ENCODE assay signal across 8 mouse cellular contexts in genomic region chr4:155838187-155839153, GRCm38 (mm10). TPM values are rescaled to one million over a fixed set of nuclear protein-coding genes. Genes with fewer than 3 reads are reported as not detected.
DNase-seq lines count a peak whose midpoint lies in the region; ATAC-seq and TF ChIP-seq lines count a peak whose summit lies in the region.

No protein-coding gene starts in this region.

- TF ChIP-seq CTCF in forebrain, postnatal 0 days (IDR thresholded peaks at IDR 0.05; ENCODE audit: low read depth), result no peak
- no peak for TF ChIP-seq CTCF in C2C12 (IDR thresholded peaks at IDR 0.05; ENCODE audit: control insufficient read depth, insufficient read depth, insufficient read length)

- peak overlapping the region; percentile 29 for H3ac ChIP-seq in C2C12 (ENCODE audit: control insufficient read depth, insufficient read length, low read depth)

- H3K79me2 ChIP-seq in C2C12 (ENCODE audit: control insufficient read depth, insufficient read depth), result peaks cover 14% of the 10 kb centered on the region

- no peak overlapping the region for H3K4me2 ChIP-seq in forebrain, postnatal 0 days (ENCODE audit: low read depth)
- no peak overlapping the region for H3K4me2 ChIP-seq in forebrain, embryonic 15.5 days (replicated peaks)
- peak overlapping the region; percentile 98; the same call in 1 of the 2 replicates for H3K4me2 ChIP-seq in limb, embryonic 13.5 days (replicated peaks)

- H3K9ac ChIP-seq in forebrain, postnatal 0 days, result no peak overlapping the region
- H3K9ac ChIP-seq in forebrain, embryonic 15.5 days (replicated peaks), result no peak overlapping the region
- H3K9ac ChIP-seq in limb, embryonic 13.5 days, result no peak overlapping the region

- no peaks in the 10 kb centered on the region for H3K27me3 ChIP-seq in forebrain, postnatal 0 days (ENCODE audit: insufficient read depth, low read length)
- H3K27me3 ChIP-seq in forebrain, embryonic 15.5 days, result peaks cover 13% of the 10 kb centered on the region
- H3K27me3 ChIP-seq in C2C12 (ENCODE audit: control insufficient read depth, insufficient read depth, insufficient read length), result no peaks in the 10 kb centered on the region
- 0 out of 2 replicates have a peak, but pooled peaks cover 6% of the 10 kb centered on the region for H3K27me3 ChIP-seq in limb, embryonic 13.5 days

- peaks cover 6% of the 10 kb centered on the region for H3K79me3 ChIP-seq in C2C12 (ENCODE audit: low read depth)

- intact Hi-C loops in left cerebral cortex, postnatal 36 days (cut with DNase I), result no loop called here

- WGBS in forebrain, postnatal 0 days, result 59% methylated on average over 8 of the region's 8 CpGs
- 66% methylated on average over 8 of the region's 8 CpGs for WGBS in forebrain, embryonic 15.5 days
- 55% methylated on average over 8 of the region's 8 CpGs for WGBS in limb, embryonic 13.5 days

- H3K4me3 ChIP-seq in forebrain, postnatal 0 days (ENCODE audit: low read depth, low read length), result no peak overlapping the region
- no peak overlapping the region for H3K4me3 ChIP-seq in forebrain, embryonic 15.5 days
- H3K4me3 ChIP-seq in C2C12 (ENCODE audit: insufficient read depth, poor library complexity, severe bottlenecking), result no peak overlapping the region
- no peak overlapping the region for H3K4me3 ChIP-seq in limb, embryonic 13.5 days

- 0 out of 2 replicates have a peak, but pooled peaks cover 4% of the 10 kb centered on the region for H3K36me3 ChIP-seq in forebrain, postnatal 0 days (ENCODE audit: insufficient read depth)
- H3K36me3 ChIP-seq in forebrain, embryonic 15.5 days, result 0 out of 2 replicates have a peak, but pooled peaks cover 5% of the 10 kb centered on the region
- peaks cover 10% of the 10 kb centered on the region for H3K36me3 ChIP-seq in C2C12 (ENCODE audit: control insufficient read depth, insufficient read depth)
- H3K36me3 ChIP-seq in limb, embryonic 13.5 days, result peaks cover 18% of the 10 kb centered on the region

- H3K27ac ChIP-seq in forebrain, postnatal 0 days (ENCODE audit: low read depth, low read length), result 0 out of 2 replicates have a peak overlapping the region, but pooled peaks have one; percentile 15
- H3K27ac ChIP-seq in forebrain, embryonic 15.5 days (replicated peaks), result no peak overlapping the region
- H3K27ac ChIP-seq in limb, embryonic 13.5 days, result peak overlapping the region; percentile 22

- DNase-seq in forebrain, postnatal 0 days, result no peak
- peak; percentile 67 to 71 for DNase-seq in heart, adult 9 months (ENCODE audit: low spot score in 2 of 2)
- no peak for DNase-seq in cerebellum, postnatal 10 days
- no peak for DNase-seq in right cerebral cortex, postnatal 10 days (ENCODE audit: low spot score in 2 of 2)
- DNase-seq in left cerebral cortex, postnatal 36 days (ENCODE audit: low spot score in 2 of 2), result no peak

- no peaks in the 10 kb centered on the region for H3K4me1 ChIP-seq in forebrain, postnatal 0 days (ENCODE audit: insufficient read depth)
- H3K4me1 ChIP-seq in forebrain, embryonic 15.5 days, result peaks cover 29% of the 10 kb centered on the region
- peaks cover 43% of the 10 kb centered on the region for H3K4me1 ChIP-seq in limb, embryonic 13.5 days

- ATAC-seq in forebrain, postnatal 0 days, result no peak
- ATAC-seq in forebrain, embryonic 15.5 days (replicated peaks), result no peak
- no peak for ATAC-seq in limb, embryonic 13.5 days (ENCODE audit: low FRiP score, low read depth)

- no peaks in the 10 kb centered on the region for H3K9me3 ChIP-seq in forebrain, postnatal 0 days (ENCODE audit: low read length)
- H3K9me3 ChIP-seq in forebrain, embryonic 15.5 days, result no peaks in the 10 kb centered on the region
- no peaks in the 10 kb centered on the region for H3K9me3 ChIP-seq in limb, embryonic 13.5 days

TF ChIP-seq in C2C12, 6 proteins besides CTCF, POLR2A, EP300 and RAD21:
- no peak for TF ChIP-seq CEBPB (IDR thresholded peaks at IDR 0.05; ENCODE audit: low read depth)
- TF ChIP-seq MAX (IDR thresholded peaks at IDR 0.05), result no peak
- TF ChIP-seq MYOG (IDR thresholded peaks at IDR 0.05; ENCODE audit: control insufficient read depth, extremely low read depth, insufficient read length), result no peak
- TF ChIP-seq MYOD1 (IDR thresholded peaks at IDR 0.05; ENCODE audit: control insufficient read depth, insufficient read length, low read depth), result no peak
- TF ChIP-seq FOSL1 (IDR thresholded peaks at IDR 0.05; ENCODE audit: insufficient read depth, low read length, poor library complexity, severe bottlenecking), result no peak
- TF ChIP-seq USF1 (IDR thresholded peaks at IDR 0.05; ENCODE audit: low read depth), result no peak

RNA-seq across cellular contexts. Expression of gene Mxra8, which starts 1.0 kb away (rescaled TPM):
- total RNA-seq in forebrain, postnatal 0 days (2014; rRNA removed), result 19.5 and 35.9 TPM in 2 replicates
- 25.0 and 30.5 TPM in 2 replicates for polyA plus RNA-seq in forebrain, postnatal 0 days (2015; fragmentation: Nextera tagmentation; extraction: Ambion mirVana)
- polyA plus RNA-seq in forebrain, embryonic 15.5 days (2015; fragmentation: Nextera tagmentation; extraction: Ambion mirVana), result 15.0 and 19.0 TPM in 2 replicates
- polyA plus RNA-seq in C2C12 (2012; fragmentation: generic; extraction: Trizol), result 38.0 TPM
- 76.6 and 92.7 TPM in 2 replicates for polyA plus RNA-seq in limb, embryonic 13.5 days (2015; fragmentation: Nextera tagmentation; extraction: Ambion mirVana)
- 10 to 100 TPM in 1 of 2 experiments, 1 to 10 TPM in 1; 5.8 to 10.3 TPM for total RNA-seq in left cerebral cortex, postnatal 36 days (2021)

RNA-seq across cellular contexts. Expression of gene Aurkaip1, which starts 7.4 kb away (rescaled TPM):
- 90.9 and 93.0 TPM in 2 replicates for total RNA-seq in forebrain, postnatal 0 days (2014; rRNA removed)
- 148 and 183 TPM in 2 replicates for polyA plus RNA-seq in forebrain, postnatal 0 days (2015; fragmentation: Nextera tagmentation; extraction: Ambion mirVana)
- 127 and 130 TPM in 2 replicates for polyA plus RNA-seq in forebrain, embryonic 15.5 days (2015; fragmentation: Nextera tagmentation; extraction: Ambion mirVana)
- 140 TPM for polyA plus RNA-seq in C2C12 (2012; fragmentation: generic; extraction: Trizol)
- 140 and 144 TPM in 2 replicates for polyA plus RNA-seq in limb, embryonic 13.5 days (2015; fragmentation: Nextera tagmentation; extraction: Ambion mirVana)
- 100 to 1,000 TPM in 1 of 2 experiments, 10 to 100 TPM in 1; 88.7 to 101 TPM for total RNA-seq in left cerebral cortex, postnatal 36 days (2021)

RNA-seq across cellular contexts. Expression of gene Dvl1, which starts 8.7 kb away (rescaled TPM):
- total RNA-seq in forebrain, postnatal 0 days (2014; rRNA removed), result 118 and 120 TPM in 2 replicates
- 15.1 and 16.3 TPM in 2 replicates for polyA plus RNA-seq in forebrain, postnatal 0 days (2015; fragmentation: Nextera tagmentation; extraction: Ambion mirVana)
- polyA plus RNA-seq in forebrain, embryonic 15.5 days (2015; fragmentation: Nextera tagmentation; extraction: Ambion mirVana), result 10.6 and 23.1 TPM in 2 replicates
- 46.6 TPM for polyA plus RNA-seq in C2C12 (2012; fragmentation: generic; extraction: Trizol)
- 4.3 and 5.7 TPM in 2 replicates for polyA plus RNA-seq in limb, embryonic 13.5 days (2015; fragmentation: Nextera tagmentation; extraction: Ambion mirVana)
- 10 to 100 TPM; 85.8 to 91.7 TPM for total RNA-seq in left cerebral cortex, postnatal 36 days (2021)

RNA-seq across cellular contexts. Expression of gene Tas1r3, which starts 24.7 kb away (rescaled TPM):
- 0.54 and 0.67 TPM in 2 replicates for total RNA-seq in forebrain, postnatal 0 days (2014; rRNA removed)
- polyA plus RNA-seq in forebrain, postnatal 0 days (2015; fragmentation: Nextera tagmentation; extraction: Ambion mirVana), result 0.14 and 0.22 TPM in 2 replicates
- 0.64 and 0.73 TPM in 2 replicates for polyA plus RNA-seq in forebrain, embryonic 15.5 days (2015; fragmentation: Nextera tagmentation; extraction: Ambion mirVana)
- 0.08 TPM for polyA plus RNA-seq in C2C12 (2012; fragmentation: generic; extraction: Trizol)
- polyA plus RNA-seq in limb, embryonic 13.5 days (2015; fragmentation: Nextera tagmentation; extraction: Ambion mirVana), result 0.25 and 0.33 TPM in 2 replicates
- under 1 TPM; 0.11 to 0.15 TPM for total RNA-seq in left cerebral cortex, postnatal 36 days (2021)

RNA-seq across cellular contexts. Expression of gene Ccnl2, which starts 26.2 kb away (rescaled TPM):
- total RNA-seq in forebrain, postnatal 0 days (2014; rRNA removed), result 112 and 113 TPM in 2 replicates
- 48.3 and 68.3 TPM in 2 replicates for polyA plus RNA-seq in forebrain, postnatal 0 days (2015; fragmentation: Nextera tagmentation; extraction: Ambion mirVana)
- polyA plus RNA-seq in forebrain, embryonic 15.5 days (2015; fragmentation: Nextera tagmentation; extraction: Ambion mirVana), result 172 and 173 TPM in 2 replicates
- polyA plus RNA-seq in C2C12 (2012; fragmentation: generic; extraction: Trizol), result 18.8 TPM
- 211 and 231 TPM in 2 replicates for polyA plus RNA-seq in limb, embryonic 13.5 days (2015; fragmentation: Nextera tagmentation; extraction: Ambion mirVana)
- 10 to 100 TPM; 50.4 to 84.5 TPM for total RNA-seq in left cerebral cortex, postnatal 36 days (2021)

Comparison
In these comparisons a context has a peak if more than half of its experiments do, and no peak if none do; other contexts are left out.
1. DNase-seq: peak in heart, adult 9 months (2 of 2); none in forebrain, postnatal 0 days (single experiment), cerebellum, postnatal 10 days (0 of 2), right cerebral cortex, postnatal 10 days (0 of 2) and left cerebral cortex, postnatal 36 days (0 of 2).